Mouse (Mus musculus) activated CD4-positive, CD25-positive, alpha-beta regulatory T cell, adult 4 months (primary cell): ENCODE measurements around the gene Iqsec1. TPM values are rescaled to one million over a fixed set of nuclear protein-coding genes. Genes with fewer than 3 reads are reported as not detected.

Experiments
- ATAC-seq: one replicate; pipeline ENCODE4 v1.8.0; 2017
- polyA plus RNA-seq, 2 experiments: library from polyadenylated mRNA; unstranded; fragments of 100-300 nt; shearing (Covaris generic); gene quantifications; one replicate each; pipeline ENCODE4 v1.2.1; 2017

Iqsec1 gene
- polyA plus RNA-seq, 2 experiments from 2014 or later, result 6.7 to 10.2 TPM

- peak; percentile 93 for ATAC-seq
Observed at GRCm38 (mm10) chr6:90781921-90782770, 206.3 kb downstream of the Iqsec1 start.

GRCm38 (mm10) chr6:90780532-90780931 is 208.0 kb downstream of the Iqsec1 start:
- ATAC-seq, result no peak

GRCm38 (mm10) chr6:90778841-90779240 is 209.6 kb downstream of the Iqsec1 start:
- no peak for ATAC-seq

GRCm38 (mm10) chr6:90777302-90777701 is 211.2 kb downstream of the Iqsec1 start:
- no peak for ATAC-seq

GRCm38 (mm10) chr6:90775606-90776005 is 212.9 kb downstream of the Iqsec1 start:
- no peak for ATAC-seq

GRCm38 (mm10) chr6:90773811-90774233 is 214.7 kb downstream of the Iqsec1 start:
- ATAC-seq, result no peak

GRCm38 (mm10) chr6:90772120-90772519 is 216.4 kb downstream of the Iqsec1 start:
- ATAC-seq, result no peak

- ATAC-seq, result no peak
Observed at GRCm38 (mm10) chr6:90768526-90768925, 220.0 kb downstream of the Iqsec1 start.

GRCm38 (mm10) chr6:90767874-90768273 is 220.6 kb downstream of the Iqsec1 start:
- no peak for ATAC-seq

GRCm38 (mm10) chr6:90764753-90765152 is 223.7 kb downstream of the Iqsec1 start:
- ATAC-seq, result no peak

GRCm38 (mm10) chr6:90763959-90764591 is 224.4 kb downstream of the Iqsec1 start:
- ATAC-seq, result no peak

GRCm38 (mm10) chr6:90763295-90763694 is 225.2 kb downstream of the Iqsec1 start:
- no peak for ATAC-seq

GRCm38 (mm10) chr6:90762120-90762736 is 226.3 kb downstream of the Iqsec1 start:
- no peak for ATAC-seq

GRCm38 (mm10) chr6:90761301-90762056 is 227.0 kb downstream of the Iqsec1 start:
- ATAC-seq, result no peak

GRCm38 (mm10) chr6:90760886-90761285 is 227.6 kb downstream of the Iqsec1 start:
- ATAC-seq, result no peak

GRCm38 (mm10) chr6:90759754-90760153 is 228.7 kb downstream of the Iqsec1 start:
- no peak for ATAC-seq

- no peak for ATAC-seq
Observed at GRCm38 (mm10) chr6:90758155-90758554, 230.3 kb downstream of the Iqsec1 start.

GRCm38 (mm10) chr6:90757427-90757883 is 231.0 kb downstream of the Iqsec1 start:
- ATAC-seq, result peak; percentile 79

- ATAC-seq, result no peak
Observed at GRCm38 (mm10) chr6:90756561-90756960, 231.9 kb downstream of the Iqsec1 start.

GRCm38 (mm10) chr6:90755613-90755941 is 232.9 kb downstream of the Iqsec1 start:
- ATAC-seq, result no peak

GRCm38 (mm10) chr6:90754927-90755612 is 233.4 kb downstream of the Iqsec1 start:
- ATAC-seq, result no peak

- ATAC-seq, result no peak
Observed at GRCm38 (mm10) chr6:90754093-90754492, 234.4 kb downstream of the Iqsec1 start.
